ENCODE assay signal across 8 mouse cellular contexts in the genomic region with DNA sequence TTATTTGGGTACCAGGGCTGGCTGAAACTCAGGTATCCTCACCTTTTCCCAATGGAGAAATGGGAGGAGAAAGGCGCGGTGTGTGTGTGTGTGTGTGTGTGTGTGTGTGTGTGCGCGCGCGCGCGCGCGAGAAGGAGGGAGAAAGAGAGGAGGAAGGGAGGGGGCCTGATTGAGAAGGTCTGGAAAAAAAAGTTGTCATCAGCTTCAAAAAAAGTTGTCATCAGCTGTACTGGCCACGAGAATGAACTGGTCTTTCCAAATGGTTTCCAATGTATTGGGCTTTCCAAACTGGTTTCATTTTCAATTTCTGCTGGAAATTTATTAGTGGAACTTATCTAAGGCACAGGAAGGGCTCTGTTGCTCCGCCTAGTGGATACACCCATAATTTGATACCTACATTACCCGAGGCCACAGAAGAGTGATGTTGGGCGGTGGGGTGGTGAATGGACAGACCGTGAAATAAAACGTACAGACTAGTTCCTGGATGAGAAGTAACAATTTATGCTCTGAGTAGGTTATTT. TPM values are rescaled to one million over a fixed set of nuclear protein-coding genes. Genes with fewer than 3 reads are reported as not detected.
DNase-seq lines count a peak whose midpoint lies in the region; ATAC-seq lines count a peak whose summit lies in the region.

No protein-coding gene starts in this region.

- no peaks in the 10 kb centered on the region for H3K36me3 ChIP-seq in hindbrain, embryonic 12.5 days
- no peaks in the 10 kb centered on the region for H3K36me3 ChIP-seq in lung, embryonic 16.5 days (ENCODE audit: control insufficient read depth, insufficient read depth, low read length)

- peak overlapping the region; percentile 72 for H3K9ac ChIP-seq in hindbrain, embryonic 12.5 days
- peak overlapping the region; percentile 71 for H3K9ac ChIP-seq in lung, embryonic 16.5 days (ENCODE audit: low read length)

- H3K27me3 ChIP-seq in hindbrain, embryonic 12.5 days, result no peaks in the 10 kb centered on the region
- no peaks in the 10 kb centered on the region for H3K27me3 ChIP-seq in lung, embryonic 16.5 days (ENCODE audit: control insufficient read depth, insufficient read depth, low read depth, low read length)

- H3K4me3 ChIP-seq in hindbrain, embryonic 12.5 days, result peak overlapping the region; percentile 56
- H3K4me3 ChIP-seq in lung, embryonic 16.5 days (ENCODE audit: low read length), result peak overlapping the region; percentile 70

- H3K4me1 ChIP-seq in hindbrain, embryonic 12.5 days, result no peaks in the 10 kb centered on the region
- no peaks in the 10 kb centered on the region for H3K4me1 ChIP-seq in lung, embryonic 16.5 days (replicated peaks; ENCODE audit: control insufficient read depth, insufficient read depth, low read length)

- peak; percentile 82 for ATAC-seq in frontal cortex, adult (ENCODE audit: low TSS enrichment)
- ATAC-seq in hindbrain, embryonic 12.5 days (ENCODE audit: low FRiP score), result peak; percentile 73
- ATAC-seq in lung, embryonic 16.5 days (ENCODE audit: low read depth), result peak; percentile 77

- WGBS in hindbrain, embryonic 12.5 days, result 2% methylated on average over 12 of the region's 16 CpGs
- 0% methylated on average over 16 of the region's 16 CpGs for WGBS in lung, embryonic 16.5 days

- peak overlapping the region; percentile 62; the same call in 1 of the 2 replicates for H3K27ac ChIP-seq in hindbrain, embryonic 12.5 days
- peak overlapping the region; percentile 49; the same call in 1 of the 2 replicates for H3K27ac ChIP-seq in lung, embryonic 16.5 days (ENCODE audit: low read length)

- peak overlapping the region; percentile 99 for H3K4me2 ChIP-seq in hindbrain, embryonic 12.5 days (replicated peaks)
- H3K4me2 ChIP-seq in lung, embryonic 16.5 days (ENCODE audit: low read depth, low read length), result peak overlapping the region; percentile 95

- peaks cover 5% of the 10 kb centered on the region for H3K9me3 ChIP-seq in hindbrain, embryonic 12.5 days (replicated peaks)
- no peaks in the 10 kb centered on the region for H3K9me3 ChIP-seq in lung, embryonic 16.5 days (ENCODE audit: control insufficient read depth, low read length)

- DNase-seq in R1 (ENCODE audit: low read depth, low spot score), result peak; percentile 67
- DNase-seq in cerebellum, adult 9-10 months, result peak; percentile 84
- DNase-seq in layer of hippocampus, adult 9-11 months, result peak; percentile 66
- peak; percentile 39 for DNase-seq in ovary, postnatal 36 days (ENCODE audit: low spot score)
- DNase-seq in urinary bladder, postnatal 36 days (ENCODE audit: low spot score in 2 of 2), result peak; percentile 35 to 58

RNA-seq across cellular contexts. Expression of a gene that starts 0.5 kb away (rescaled TPM):
- 32.9 and 34.0 TPM in 2 replicates for polyA plus RNA-seq in hindbrain, embryonic 12.5 days (2016; fragmentation: Nextera tagmentation; extraction: Ambion mirVana)
- polyA plus RNA-seq in lung, embryonic 16.5 days (2015; fragmentation: Nextera tagmentation; extraction: Ambion mirVana), result 76.0 and 82.9 TPM in 2 replicates

RNA-seq across cellular contexts. Expression of a gene that starts 23.4 kb away (rescaled TPM):
- 0.13 TPM in 1 of 2 replicates, not detected in the other for polyA plus RNA-seq in hindbrain, embryonic 12.5 days (2016; fragmentation: Nextera tagmentation; extraction: Ambion mirVana)
- 0.70 and 0.77 TPM in 2 replicates for polyA plus RNA-seq in lung, embryonic 16.5 days (2015; fragmentation: Nextera tagmentation; extraction: Ambion mirVana)

RNA-seq across cellular contexts. Expression of a gene that starts 23.9 kb away (rescaled TPM):
- 35.4 and 43.2 TPM in 2 replicates for polyA plus RNA-seq in hindbrain, embryonic 12.5 days (2016; fragmentation: Nextera tagmentation; extraction: Ambion mirVana)
- 143 and 153 TPM in 2 replicates for polyA plus RNA-seq in lung, embryonic 16.5 days (2015; fragmentation: Nextera tagmentation; extraction: Ambion mirVana)

RNA-seq across cellular contexts. Expression of a gene that starts 27.7 kb away (rescaled TPM):
- 35.0 and 35.8 TPM in 2 replicates for polyA plus RNA-seq in hindbrain, embryonic 12.5 days (2016; fragmentation: Nextera tagmentation; extraction: Ambion mirVana)
- 36.9 and 39.3 TPM in 2 replicates for polyA plus RNA-seq in lung, embryonic 16.5 days (2015; fragmentation: Nextera tagmentation; extraction: Ambion mirVana)

RNA-seq across cellular contexts. Expression of a gene that starts 39.5 kb away (rescaled TPM):
- 9.1 and 12.0 TPM in 2 replicates for polyA plus RNA-seq in hindbrain, embryonic 12.5 days (2016; fragmentation: Nextera tagmentation; extraction: Ambion mirVana)
- 16.5 and 20.4 TPM in 2 replicates for polyA plus RNA-seq in lung, embryonic 16.5 days (2015; fragmentation: Nextera tagmentation; extraction: Ambion mirVana)

Comparison
In these comparisons a context has a peak if more than half of its experiments do, and no peak if none do; other contexts are left out.
1. Peak in every context shown above with its lines: DNase-seq, ATAC-seq, H3K4me3 ChIP-seq and H3K27ac ChIP-seq.